Mouse (Mus musculus) inflammation-experienced regulatory T-cells, adult 6 months (primary cell): ENCODE measurements around the gene Tmem150c. TPM values are rescaled to one million over a fixed set of nuclear protein-coding genes. Genes with fewer than 3 reads are reported as not detected.

ENCODE experiments used
- ATAC-seq: one replicate; pipeline ENCODE4 v1.8.0; 2017
- polyA plus RNA-seq, 3 experiments: library from polyadenylated mRNA; unstranded; fragments of 100-300 nt; shearing (Covaris generic); gene quantifications; one replicate each; pipeline ENCODE4 v1.2.1; 2017

Tmem150c gene
- polyA plus RNA-seq, 3 experiments from 2014 or later = not detected

DNA sequence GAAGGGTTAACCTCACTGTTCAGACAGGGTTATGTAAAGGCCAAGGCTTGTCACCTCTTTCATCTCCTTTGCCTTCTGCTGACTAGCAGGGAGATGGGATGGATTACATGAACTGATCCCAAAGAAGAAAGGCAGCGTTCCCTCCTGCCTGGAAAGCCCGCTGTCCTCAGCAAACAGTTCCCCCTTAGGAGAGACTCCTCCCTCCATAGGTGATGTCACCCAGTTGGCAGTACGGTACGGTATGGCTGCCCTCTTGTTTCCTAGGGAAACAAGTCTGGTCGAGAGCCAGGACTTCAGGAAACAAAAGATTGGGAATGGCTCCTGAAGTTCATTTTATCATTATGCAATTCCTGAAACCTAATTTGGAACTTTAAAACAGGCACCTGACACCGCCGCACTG lies 111.7 kb downstream of the Tmem150c start:
- no peak for ATAC-seq

DNA sequence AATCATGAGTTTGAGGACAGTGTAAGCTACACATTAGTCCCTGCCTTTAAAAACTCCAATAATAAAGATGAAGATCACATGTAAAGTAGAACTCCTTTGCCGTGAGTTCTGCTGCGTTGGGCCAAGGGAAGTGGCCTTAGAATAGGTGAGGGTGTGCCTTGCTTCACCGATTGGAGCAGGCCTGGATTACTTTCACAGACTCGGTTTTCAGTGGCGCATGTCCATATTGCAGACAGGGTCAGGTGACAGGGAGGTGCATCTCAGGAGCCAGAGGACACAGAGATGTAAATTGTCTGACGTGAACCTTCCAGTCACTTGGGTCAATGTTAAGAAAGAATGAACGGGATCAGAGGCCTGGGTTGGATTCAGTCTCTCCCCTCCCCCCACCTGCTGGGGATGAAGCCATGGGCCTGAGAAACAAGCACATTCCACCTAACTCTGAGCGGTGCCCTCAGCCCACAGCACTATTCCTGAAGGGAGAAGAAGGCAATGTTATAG lies 112.4 kb downstream of the Tmem150c start:
- ATAC-seq = no peak

DNA sequence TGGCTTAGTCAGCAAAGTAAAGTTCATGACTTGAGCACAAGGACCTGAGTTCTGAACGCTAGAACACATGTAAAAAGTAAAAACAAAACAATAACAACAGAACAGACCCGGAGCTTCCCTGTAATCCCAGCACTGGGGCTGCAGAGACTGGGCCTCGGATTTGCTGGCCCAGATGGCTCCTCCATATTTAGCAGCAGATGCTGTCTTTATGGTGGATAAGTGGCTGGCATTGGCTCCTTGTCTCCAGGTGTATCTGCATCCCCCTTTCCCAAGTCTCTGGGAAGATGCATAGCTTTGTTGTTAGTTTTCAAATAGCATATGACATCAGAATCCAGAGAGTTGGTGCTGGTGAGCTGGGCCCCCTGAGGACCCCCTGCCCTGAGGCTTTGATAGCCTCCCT lies 113.5 kb downstream of the Tmem150c start:
- no peak for ATAC-seq

DNA sequence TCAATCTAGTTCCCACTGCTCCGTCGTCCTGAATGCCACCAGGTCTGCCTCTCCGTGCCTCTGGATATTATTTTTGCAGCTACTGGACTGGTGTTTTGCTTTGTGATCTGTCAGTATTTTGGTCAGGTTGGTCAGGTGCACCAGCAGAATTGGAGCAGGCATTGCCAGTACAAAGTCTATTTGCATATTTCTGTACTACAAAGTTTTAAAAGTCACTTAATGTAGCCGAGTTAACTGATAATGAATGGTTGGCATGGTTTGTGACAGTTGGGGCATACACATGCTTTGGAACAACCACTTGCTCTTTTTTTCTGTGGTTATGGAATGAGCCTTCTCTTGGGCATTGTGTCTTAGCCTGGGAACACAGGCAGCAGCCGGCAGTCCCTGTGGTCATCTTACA lies 115.0 kb downstream of the Tmem150c start:
- ATAC-seq = no peak

DNA sequence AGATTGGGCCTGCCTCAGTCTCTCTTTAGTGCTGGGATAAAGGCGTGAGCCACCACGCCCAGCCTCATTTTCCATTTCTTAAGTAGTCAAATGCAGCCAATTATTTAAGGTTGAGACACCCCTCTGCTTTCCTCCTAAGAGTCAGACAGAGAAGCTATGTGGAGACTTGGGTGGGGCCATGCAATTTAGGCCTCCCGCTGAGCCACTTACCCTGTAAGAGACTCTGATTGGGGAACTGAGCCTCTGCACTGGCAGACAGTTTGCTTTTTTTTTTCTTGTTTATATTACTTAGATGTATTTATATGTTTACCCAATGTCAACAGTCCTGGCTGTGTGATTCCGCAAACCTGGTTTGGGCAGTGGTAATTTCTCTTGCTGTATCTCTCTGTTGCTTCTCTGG lies 115.6 kb downstream of the Tmem150c start:
- no peak for ATAC-seq

DNA sequence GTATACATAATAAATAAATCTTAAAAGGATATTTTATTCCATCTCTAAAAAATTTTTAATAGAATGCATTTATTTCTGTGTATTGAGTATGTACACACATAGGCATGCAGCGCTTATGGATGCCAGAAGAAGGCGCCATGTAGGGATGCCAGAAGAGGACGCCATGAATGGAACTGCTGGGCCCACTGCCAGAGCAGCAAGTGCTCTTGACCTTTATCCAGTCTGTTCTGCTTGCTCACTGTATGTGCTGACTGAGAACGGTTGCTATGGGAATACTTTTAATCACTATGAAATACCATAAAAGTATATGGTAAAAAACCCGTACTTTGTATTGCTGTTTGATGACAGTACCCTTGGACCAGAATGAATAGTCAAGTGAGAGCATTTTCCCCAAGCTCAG lies 116.2 kb downstream of the Tmem150c start:
- no peak for ATAC-seq

DNA sequence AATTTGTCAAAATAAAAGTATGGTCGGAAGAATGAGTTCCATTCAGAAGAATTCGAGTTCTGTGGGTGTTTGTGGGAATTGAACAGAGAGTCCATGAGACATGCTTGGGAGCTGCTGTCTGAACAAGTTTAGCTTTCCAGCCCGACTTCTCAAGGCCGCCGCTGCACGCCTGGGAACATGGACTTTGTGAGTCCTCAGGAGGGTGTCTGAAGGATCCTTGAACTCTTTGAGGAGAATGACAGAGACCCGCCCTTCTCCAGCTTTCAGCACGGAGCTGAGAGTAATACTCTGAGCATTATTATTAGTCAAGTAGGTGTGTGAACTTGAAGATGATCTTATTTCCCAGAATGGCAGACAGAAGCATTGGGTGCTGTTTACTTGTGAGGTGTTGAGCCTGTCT lies 117.1 kb downstream of the Tmem150c start:
- ATAC-seq = no peak

DNA sequence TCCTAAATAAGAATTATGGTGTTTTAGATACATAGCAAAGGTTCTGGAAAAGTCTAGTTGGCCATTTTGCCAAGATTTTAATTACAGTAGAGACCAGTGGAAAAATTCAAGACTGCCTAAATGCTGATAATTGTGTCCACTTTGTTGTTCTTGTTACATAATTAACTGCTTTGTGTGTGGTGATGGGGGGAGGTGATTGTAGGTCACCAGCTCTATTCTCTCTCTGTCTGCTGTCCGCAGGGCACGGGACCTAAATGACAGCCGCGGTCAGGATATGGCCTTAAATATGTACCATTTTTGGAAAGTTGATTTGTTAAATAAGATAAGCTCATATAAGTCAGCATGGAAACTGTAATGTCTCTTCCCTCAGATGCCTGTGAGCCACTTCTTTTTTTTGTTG lies 118.3 kb downstream of the Tmem150c start:
- ATAC-seq = no peak

DNA sequence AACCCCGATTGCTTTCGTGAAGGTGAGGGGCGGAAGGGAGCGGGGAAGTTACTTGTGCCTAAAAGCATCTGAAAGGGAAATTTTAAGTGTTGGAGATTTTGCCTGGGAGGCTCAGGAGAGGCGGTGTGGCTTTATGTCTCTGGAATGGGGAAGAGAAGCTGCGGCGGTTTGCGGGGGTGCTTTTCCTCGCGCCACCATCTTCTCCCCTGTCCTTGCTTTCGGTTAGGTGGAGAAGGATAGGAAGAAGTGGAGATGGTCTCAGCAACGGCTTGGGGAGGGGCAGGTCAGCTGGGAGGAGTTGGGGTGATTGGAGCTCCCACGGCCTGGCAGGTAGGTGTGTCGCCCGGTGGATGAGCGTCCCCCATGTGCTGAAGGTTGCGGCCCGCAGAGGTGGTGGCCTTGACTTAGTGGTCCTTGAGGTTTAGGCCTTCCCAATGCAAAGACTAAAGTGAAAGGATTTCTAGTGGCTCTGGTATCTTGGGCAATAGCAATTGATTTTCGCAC lies 119.3 kb downstream of the Tmem150c start:
- no peak for ATAC-seq

DNA sequence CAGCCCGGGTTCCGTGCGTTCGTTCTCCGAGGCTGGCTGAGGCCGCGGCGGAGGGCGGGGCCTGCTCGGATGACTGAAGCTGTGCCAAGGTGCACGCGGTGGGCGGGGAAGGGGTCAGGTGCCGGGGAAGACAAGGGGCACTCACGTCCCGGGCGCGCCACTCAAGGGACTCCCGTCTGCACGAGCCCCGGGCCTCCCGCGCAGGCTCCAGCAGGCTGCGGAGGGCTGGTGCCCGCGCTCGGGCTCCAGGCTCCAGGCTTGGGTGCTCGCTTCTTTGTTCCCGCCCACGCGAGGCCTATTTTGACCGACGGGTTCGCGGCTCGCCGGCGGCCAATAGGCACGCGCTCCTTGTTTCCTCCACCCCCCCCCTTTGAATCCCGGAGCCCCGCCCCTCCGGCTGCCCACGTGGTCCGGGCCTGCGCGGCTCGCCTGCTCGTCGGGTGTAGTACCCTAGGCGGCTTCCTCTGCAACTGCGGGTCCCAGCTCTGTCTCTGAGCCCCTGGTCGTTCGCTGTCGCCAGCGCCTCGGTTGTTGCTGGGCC lies 119.9 kb downstream of the Tmem150c start, which contains the start of the genes Hnrnpdl and Enoph1:
Hnrnpdl (minus strand) TSS at position 63 of the 541 bp plus-strand sequence.
Enoph1 (plus strand) TSS at position 384 of the 541 bp plus-strand sequence.
- peak; percentile 63 for ATAC-seq

DNA sequence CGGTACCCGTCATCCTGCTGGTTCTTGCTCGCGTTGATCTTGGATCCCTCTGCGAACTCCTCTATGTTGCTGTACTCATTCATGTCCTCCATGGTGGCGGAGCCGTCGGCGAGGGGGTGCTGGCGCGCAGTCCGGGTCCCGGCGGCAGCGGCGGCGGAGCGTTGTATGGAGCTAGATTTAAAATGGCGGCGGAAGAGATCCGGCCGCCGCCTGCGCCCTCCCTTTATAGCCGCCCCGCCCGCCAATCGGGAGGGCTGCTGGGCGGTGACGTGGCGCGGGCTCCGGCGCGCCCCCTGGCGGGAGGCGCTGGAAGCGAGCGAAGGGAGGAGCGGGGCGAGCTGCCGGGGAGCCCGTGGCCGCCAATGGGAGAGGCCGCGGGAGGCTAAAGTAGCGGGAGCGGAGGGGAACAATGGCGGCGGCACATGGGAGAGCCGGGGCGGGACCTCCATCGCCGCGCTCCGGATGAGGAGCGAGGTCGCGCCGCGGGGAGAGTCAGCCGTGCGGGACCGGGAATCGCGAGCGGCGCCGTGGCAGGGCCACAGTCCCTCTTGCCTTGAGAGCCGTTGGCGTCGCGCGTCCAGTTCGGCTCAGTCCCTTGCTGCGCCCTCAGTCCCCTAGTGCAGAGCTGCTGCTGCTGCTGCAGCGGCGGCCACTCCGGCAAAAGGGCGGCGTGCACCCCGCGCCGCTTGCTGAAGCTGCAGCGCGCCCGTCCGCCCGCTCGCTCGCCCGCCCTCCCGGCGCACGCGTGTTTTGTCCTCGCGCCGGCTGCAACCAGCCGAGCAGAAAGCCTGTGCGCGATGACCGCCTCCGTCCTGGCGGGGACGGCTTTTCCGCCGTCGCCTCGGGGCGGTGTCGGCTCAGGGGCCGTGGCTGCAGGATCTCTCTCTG lies 120.7 kb downstream of the Tmem150c start:
- ATAC-seq = peak; percentile 59

DNA sequence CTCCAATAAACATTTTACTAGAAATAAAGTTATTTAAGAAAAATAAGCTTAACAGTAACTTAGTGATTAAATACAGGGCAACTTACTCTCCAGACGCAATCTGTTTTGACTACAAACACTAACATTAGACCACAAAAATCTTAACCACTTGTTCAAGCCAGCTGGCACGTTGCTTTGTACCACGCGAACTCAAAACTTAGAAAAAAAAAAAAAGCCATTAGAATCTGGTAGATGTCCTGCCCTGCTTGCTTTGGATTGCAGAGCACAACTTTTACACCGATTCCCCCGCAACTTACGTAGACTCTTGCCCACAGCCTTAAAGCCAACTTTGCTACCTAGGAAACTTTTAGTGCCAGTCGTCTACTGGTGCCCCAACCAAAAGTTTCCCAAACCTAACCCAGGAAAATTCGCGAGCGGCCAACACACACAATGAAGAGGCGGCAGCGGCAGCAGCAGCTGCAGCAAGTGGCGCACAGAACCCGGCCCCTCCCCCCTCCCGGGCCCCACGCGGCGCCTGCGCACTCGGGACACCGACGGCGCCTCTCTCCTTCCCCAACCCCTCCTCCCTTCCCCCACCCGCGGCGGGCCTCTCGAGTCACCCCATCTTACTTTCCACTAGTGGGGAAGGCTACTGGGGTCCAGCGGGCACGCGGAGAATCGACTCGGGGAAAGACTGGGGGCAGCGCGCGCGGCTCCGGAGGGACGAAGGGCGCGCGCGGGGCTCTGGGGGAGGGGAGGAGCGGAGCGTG lies 121.5 kb downstream of the Tmem150c start:
- ATAC-seq = peak; percentile 11

DNA sequence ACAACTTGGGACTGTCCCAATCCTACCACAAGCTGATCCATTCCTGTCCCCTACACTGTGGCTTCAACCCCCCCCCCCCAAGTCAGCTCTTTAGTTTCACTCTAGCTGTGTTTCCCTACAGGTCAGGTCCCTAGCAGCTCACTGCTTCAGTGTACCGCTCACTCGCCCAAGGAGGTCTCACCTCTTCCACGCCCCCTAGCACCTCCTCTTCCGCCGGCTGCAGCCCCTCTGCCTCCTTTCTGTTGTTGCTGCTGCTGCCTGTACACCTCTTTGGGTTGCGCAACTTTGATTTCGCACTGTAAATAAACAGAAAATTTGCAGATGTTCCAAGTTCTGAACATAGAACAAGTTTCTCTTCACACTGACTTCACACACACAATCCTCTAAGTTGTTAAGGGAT lies 122.9 kb downstream of the Tmem150c start:
- no peak for ATAC-seq

DNA sequence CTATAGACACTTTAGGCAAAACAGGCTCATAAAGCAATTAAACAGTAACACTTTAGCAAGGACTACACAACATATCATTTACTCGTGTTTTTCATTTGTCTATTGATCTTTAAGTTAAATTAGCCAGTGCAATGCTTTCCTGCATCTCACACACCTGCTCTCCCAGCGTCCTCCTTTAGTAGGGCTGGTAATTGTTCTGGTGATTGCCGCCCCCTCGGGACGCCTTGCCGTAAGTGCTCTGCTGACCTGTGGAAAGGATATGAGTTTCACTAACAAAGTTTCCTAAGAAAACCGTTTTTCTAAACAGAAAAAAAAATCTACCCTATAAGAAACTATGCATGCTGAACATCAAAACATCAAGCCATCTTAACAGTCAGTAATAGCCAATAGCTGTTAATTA lies 123.7 kb downstream of the Tmem150c start:
- no peak for ATAC-seq

DNA sequence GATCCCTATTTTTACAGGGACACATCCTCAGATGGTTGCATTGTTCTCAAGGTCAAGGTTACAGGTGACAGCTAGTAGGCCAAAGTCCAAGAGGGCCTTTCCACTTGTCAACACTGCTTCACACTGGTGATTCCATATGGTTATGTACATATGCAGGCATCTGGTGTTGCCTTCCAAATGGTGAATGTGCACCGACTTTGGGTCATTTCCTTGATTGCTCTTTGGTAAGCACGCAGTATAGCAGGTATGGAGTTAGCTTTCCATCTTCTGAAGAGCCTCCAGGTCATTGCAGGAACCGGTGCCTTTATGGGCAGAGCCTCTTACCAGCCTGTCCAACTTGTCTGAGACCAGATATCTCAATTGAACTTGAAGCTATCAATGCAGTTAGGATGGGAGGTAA lies 127.0 kb downstream of the Tmem150c start:
- no peak for ATAC-seq

DNA sequence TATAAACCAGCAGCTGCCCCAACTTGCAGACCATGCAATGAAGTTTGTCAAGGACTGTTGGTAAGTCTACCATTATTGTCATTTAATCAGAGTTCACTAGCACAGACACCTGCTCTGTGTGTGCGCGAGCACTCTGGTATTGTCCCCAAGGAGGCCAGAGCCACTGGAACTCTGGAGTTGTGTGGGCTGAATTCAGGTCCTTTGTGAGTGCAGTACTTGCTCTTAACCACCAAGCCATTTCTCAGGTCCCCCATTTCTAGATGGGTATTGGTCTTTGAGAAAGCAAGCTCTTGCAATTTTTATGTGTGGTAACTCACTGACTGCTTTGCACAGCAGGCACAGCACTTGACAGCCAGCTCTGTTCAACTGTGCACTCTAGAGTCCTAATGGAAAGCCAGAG lies 127.5 kb downstream of the Tmem150c start:
- no peak for ATAC-seq

DNA sequence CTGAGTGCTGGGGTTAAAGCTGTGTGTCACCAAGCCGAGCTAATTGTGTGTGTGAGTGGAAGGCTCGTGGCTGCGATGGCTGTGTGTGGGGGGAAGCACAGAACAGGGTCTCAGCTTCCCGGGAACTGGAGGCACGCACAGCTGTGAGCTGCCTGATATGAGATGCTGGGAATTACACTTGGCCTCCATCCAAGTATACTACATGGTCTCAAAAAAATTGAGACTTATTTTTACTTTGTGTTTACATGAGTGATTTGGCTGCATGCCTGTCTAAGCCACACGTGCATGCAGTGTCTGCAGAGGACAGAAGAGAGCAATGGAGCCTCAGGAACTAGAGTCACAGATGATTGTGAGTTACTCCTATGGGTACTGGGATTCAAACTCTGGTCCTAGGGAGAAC lies 129.5 kb downstream of the Tmem150c start:
- ATAC-seq = no peak

Other genes starting within 250 kb of the Tmem150c start
- gene Hnrnpd, start 180.9 kb downstream of the Tmem150c start, polyA plus RNA-seq = 10 to 100 TPM; 43.1 to 68.3 (median 56.9) TPM
- not detected for gene 4930524J08Rik, start 180.7 kb downstream of the Tmem150c start, polyA plus RNA-seq
- 100 to 1,000 TPM; 121 to 134 (median 123) TPM for gene Hnrnpdl, start 120.1 kb downstream of the Tmem150c start, polyA plus RNA-seq
- gene Enoph1, start 119.8 kb downstream of the Tmem150c start, polyA plus RNA-seq = 10 to 100 TPM; 25.5 to 32.2 (median 30.2) TPM